Mouse (Mus musculus) lung, adult 2 months (tissue): ENCODE measurements around the gene Sardh. TPM values are rescaled to one million over a fixed set of nuclear protein-coding genes. Genes with fewer than 3 reads are reported as not detected.

ENCODE experiments used
- DNase-seq: peaks from one replicate; pipeline ENCODE4 v3.0.0; 2022
- H3K4me1 ChIP-seq: fragments of 200-500 bp; 2 replicates; pipeline ENCODE4 v1.6.1; 2011; ENCODE audit warnings: low read length; ENCODE audit not compliant: control insufficient read depth, insufficient read depth
- H3K4me3 ChIP-seq: fragments of 200-500 bp; replicated peaks from 2 replicates; pipeline ENCODE3; 2011; ENCODE audit warnings: low read depth, mild to moderate bottlenecking, control low read depth, low read length; ENCODE audit errors: extremely low read depth
- CTCF ChIP-seq: fragments of 200-500 bp; IDR thresholded peaks from 2 replicates; pipeline ENCODE4 v1.5.1; 2011; ENCODE audit warnings: mild to moderate bottlenecking, low read length, control low read depth; ENCODE audit not compliant: insufficient read depth
- POLR2A ChIP-seq: fragments of 200-500 bp; IDR thresholded peaks from 2 replicates; pipeline ENCODE4 v1.6.1; 2011; ENCODE audit warnings: low read depth, mild to moderate bottlenecking, control low read depth, low read length, borderline replicate concordance; ENCODE audit errors: extremely low read depth
- WGBS: fragments of 180-500 bp; shearing (Covaris S2); methylation state at CpG from one replicate; pipeline ENCODE4 v1.1.7; 2018; 5-methylcytosine and 5-hydroxymethylcytosine counted together
- polyA plus RNA-seq: library from polyadenylated mRNA; depleted of rRNA; stranded (reverse); fragments of >200 nt; gene quantifications from 2 replicates; pipeline ENCODE4 v1.2.3, GENCODE M21; 2012; rRNA removed

The Sardh gene
- polyA plus RNA-seq, 1 experiment: 16.7 TPM

DNA sequence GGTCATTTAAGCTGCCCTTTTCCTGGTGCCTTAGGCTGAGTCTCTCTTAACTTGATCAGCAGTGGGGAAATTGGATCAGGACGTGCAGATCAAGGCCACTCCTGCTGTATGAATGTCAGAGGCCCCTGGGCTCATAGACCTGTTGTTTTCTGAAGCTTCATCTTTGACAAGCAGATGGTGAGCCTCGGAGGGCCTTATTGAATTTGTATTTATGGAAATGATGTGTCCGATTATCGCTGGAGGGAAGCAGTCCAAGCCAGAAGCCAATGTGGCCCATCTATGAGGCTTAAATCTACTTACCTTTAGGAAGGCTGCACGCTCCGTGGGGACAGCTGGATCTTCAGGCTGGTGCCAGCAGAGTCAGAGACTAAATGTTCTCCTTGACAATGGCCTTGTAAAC, 91.5 kb downstream of the Sardh start:
- H3K4me1 ChIP-seq: no peaks in the 10 kb centered on the region
- no peak for DNase-seq
- 78% methylated on average over 6 of the region's 6 CpGs for WGBS
- no peak overlapping the region for H3K4me3 ChIP-seq
- TF ChIP-seq POLR2A: no peak
- TF ChIP-seq CTCF: no peak

DNA sequence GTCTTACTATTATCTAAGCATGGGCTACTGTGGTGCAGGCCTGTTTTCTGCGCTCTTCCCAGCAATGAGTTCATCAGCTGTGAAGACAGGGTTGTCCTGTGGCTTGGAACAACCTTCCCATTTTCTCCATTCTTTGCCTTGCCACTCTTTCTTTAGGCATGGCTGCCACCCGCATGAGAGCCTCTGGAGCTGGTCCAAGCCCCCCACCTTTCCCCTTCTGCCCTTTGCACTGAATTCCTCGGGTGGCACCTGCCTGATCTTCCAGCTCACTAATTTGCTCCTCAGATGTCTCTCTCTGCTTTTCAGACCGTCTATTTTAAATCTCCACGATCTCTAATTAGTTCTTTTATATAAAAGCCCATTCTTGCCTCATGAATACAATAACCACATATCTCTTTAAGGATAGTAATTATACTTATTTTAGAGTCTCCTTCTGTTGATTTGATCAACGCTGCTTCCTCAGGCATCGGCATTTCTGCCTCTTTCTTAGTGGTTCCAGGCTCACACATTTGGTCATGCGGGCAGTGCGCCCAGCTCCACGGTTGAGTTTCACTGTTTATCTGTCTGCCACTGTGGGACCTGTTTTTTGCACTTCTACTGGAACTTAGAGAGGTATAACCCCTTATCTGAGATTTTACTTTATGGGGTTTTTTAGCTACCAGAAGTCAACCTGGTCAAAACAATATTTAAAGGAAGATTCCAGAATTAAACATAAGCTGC, 93.5 kb downstream of the Sardh start:
- no peak for DNase-seq
- Histone ChIP-seq H3K4me3 (no peak overlapping the region), H3K4me1 (no peaks in the 10 kb centered on the region)
- 82% methylated on average over 10 of the region's 10 CpGs for WGBS
- TF ChIP-seq POLR2A (no peak), CTCF (no peak)

DNA sequence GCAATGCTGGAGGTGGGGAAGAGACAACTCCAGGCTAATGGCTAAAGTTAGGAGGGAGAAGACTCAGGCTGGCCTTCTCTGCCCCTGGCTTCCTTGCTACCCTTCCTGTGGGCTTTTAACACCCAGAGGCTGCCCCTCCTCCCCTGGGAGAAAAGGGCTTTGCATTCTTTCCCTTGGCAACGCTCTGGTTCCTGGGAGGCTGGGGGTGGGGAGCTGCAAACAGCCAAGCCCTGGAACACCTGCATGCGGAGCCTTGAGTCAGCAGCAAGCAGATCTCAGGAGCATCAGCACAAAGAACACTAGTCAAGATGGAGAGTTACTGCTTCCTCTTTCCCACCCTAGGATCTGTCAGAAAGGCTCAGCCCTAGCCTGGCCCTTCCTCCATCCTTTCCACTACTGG, 98.7 kb downstream of the Sardh start:
- no peak overlapping the region for H3K4me3 ChIP-seq
- H3K4me1 ChIP-seq: no peaks in the 10 kb centered on the region
- 23% methylated on average over 2 of the region's 2 CpGs for WGBS
- DNase-seq: no peak
- no peak for TF ChIP-seq POLR2A
- TF ChIP-seq CTCF: no peak

DNA sequence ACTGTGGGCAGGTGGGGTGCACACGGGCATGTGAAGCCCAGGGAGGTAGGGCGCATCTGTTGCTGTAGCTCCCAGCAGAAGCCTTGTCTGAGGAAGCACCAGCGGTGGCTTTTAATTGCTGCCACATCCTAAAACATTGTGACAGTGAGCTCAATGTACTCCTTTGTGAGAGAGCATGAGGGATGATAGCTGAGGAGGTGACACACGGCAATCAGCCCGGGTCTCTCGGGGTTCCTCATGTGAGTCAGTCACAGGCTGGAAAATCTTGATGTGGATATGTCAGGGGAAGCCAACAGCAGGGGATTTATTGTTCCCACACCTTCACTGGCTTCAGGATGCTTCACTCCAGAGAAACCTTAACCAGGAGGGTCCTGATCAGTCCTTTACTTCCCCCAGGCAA, 101.3 kb downstream of the Sardh start:
- Histone ChIP-seq H3K4me1 (no peaks in the 10 kb centered on the region), H3K4me3 (no peak overlapping the region)
- WGBS: 71% methylated on average over 6 of the region's 6 CpGs
- no peak for DNase-seq
- no peak for TF ChIP-seq CTCF
- no peak for TF ChIP-seq POLR2A

DNA sequence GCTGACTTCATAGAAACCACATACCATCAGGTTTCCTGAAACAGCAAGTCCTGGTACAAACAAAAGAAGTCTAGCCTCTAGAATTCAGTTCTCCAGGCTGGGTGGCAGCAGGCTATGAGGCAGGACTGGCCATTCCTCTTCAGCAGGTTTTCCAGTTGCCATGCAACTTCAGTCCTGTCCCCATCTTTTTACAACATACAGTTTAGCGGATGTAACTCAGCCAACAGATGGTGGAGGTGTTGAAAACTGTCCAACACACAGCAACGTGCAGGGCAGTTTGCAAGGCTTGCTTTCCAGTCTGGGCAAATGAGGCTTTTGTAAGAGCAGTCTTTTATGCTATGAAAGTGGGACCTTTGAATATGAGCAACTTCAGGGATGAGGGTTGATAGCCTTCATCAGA, 103.2 kb downstream of the Sardh start:
- WGBS: 53% methylated on average over 2 of the region's 2 CpGs
- Histone ChIP-seq H3K4me1 (no peaks in the 10 kb centered on the region), H3K4me3 (no peak overlapping the region)
- DNase-seq: no peak
- no peak for TF ChIP-seq POLR2A
- no peak for TF ChIP-seq CTCF

DNA sequence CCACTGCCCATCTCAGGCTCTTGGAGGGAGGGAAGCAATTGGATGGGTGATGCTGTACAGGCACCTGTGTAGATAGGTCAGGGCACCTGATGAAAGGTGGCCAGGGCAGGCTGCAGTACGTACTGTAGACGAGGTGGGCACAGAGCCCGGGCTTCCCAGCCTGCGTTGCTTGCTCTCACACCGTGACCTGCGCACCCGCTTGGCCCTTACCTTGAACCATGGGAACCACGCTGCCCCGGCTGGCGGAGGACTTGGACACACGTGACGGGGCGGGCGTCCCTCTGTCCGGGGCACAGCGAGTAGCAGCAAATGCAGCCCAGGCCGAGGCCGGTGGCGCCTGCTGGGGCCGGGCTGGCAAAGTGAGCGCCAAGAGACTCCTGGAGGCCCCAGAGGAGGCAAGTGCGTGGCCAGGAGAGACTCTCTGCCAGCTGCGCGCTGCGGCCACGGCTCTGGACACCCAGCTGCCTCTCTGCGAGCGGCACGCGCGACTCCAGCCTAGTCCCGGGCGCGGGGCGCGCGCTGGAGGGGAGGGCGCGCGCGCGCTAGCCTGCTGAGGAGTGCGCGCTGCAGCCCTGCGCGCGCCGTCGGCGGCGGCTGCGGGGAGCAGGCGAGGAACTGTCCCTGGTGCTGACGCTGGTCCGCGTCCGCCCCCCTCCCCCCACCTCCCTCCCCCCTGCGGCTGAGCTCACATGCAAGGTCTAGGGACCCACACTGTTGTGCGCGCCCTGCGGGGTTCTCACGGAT, 106.0 kb downstream of the Sardh start, which contains the start of gene Fam163b:
Fam163b (minus strand) TSS at position 542 of the 744 bp plus-strand sequence.
- Histone ChIP-seq H3K4me1 (no peaks in the 10 kb centered on the region), H3K4me3 (no peak within 1 kb of the TSS)
- WGBS: 2% methylated on average over 60 of the region's 62 CpGs
- no peak for TF ChIP-seq CTCF
- no peak for TF ChIP-seq POLR2A
- no peak for DNase-seq

Other genes starting within 250 kb of the Sardh start
- 43.7 and 49.2 TPM in 2 replicates for gene Cacfd1, start 238.4 kb downstream of the Sardh start, polyA plus RNA-seq
- gene Slc2a6, start 220.3 kb downstream of the Sardh start, polyA plus RNA-seq: 6.2 and 9.5 TPM in 2 replicates
- 0.19 and 0.32 TPM in 2 replicates for gene Mymk, start 176.2 kb downstream of the Sardh start, polyA plus RNA-seq
- gene Adamtsl2, start 169.0 kb downstream of the Sardh start, polyA plus RNA-seq: 50.7 and 73.0 TPM in 2 replicates
- gene Fam163b, start 105.8 kb downstream of the Sardh start, polyA plus RNA-seq: 0.03 and 0.04 TPM in 2 replicates
- 0.17 and 0.18 TPM in 2 replicates for gene Dbh, start 83.1 kb downstream of the Sardh start, polyA plus RNA-seq
- gene Vav2, start 178.7 kb upstream of the Sardh start, polyA plus RNA-seq: 30.9 and 32.7 TPM in 2 replicates
- gene Brd3os, start 194.0 kb upstream of the Sardh start, polyA plus RNA-seq: 9.3 and 10.6 TPM in 2 replicates